Mouse (Mus musculus) layer of hippocampus, adult 11-12 months (tissue): ENCODE measurements around the gene Dll4.

Experiments used
- DNase-seq: peaks from one replicate; pipeline ENCODE4 v3.0.0; 2022; ENCODE audit warnings: low spot score

The Dll4 gene

GRCm38 (mm10) chr2:119325568-119326143, at the start of gene Dll4:
Gene Dll4 (plus strand): TSS chr2:119325784.
- DNase-seq, result no peak

GRCm38 (mm10) chr2:119276926-119277325, 48.7 kb upstream of the Dll4 start:
- no peak for DNase-seq

GRCm38 (mm10) chr2:119277810-119278209, 47.8 kb upstream of the Dll4 start:
- no peak for DNase-seq

- DNase-seq, result no peak
Measured at GRCm38 (mm10) chr2:119281899-119282565, 43.6 kb upstream of the Dll4 start.

GRCm38 (mm10) chr2:119287372-119287771, 38.2 kb upstream of the Dll4 start:
- no peak for DNase-seq

GRCm38 (mm10) chr2:119288270-119288882, 37.2 kb upstream of the Dll4 start, which contains the start of gene Vps18:
Gene Vps18 (plus strand): TSS chr2:119288740.
- peak; percentile 98 for DNase-seq

- DNase-seq, result no peak
Measured at GRCm38 (mm10) chr2:119289014-119289416, 36.6 kb upstream of the Dll4 start.

GRCm38 (mm10) chr2:119292281-119292680, 33.3 kb upstream of the Dll4 start:
- no peak for DNase-seq

- no peak for DNase-seq
Measured at GRCm38 (mm10) chr2:119292852-119293251, 32.7 kb upstream of the Dll4 start.

- DNase-seq, result no peak
Measured at GRCm38 (mm10) chr2:119293311-119293710, 32.3 kb upstream of the Dll4 start.

- no peak for DNase-seq
Measured at GRCm38 (mm10) chr2:119293776-119294390, 31.7 kb upstream of the Dll4 start.

- DNase-seq, result no peak
Measured at GRCm38 (mm10) chr2:119294411-119294810, 31.2 kb upstream of the Dll4 start.

- DNase-seq, result no peak
Measured at GRCm38 (mm10) chr2:119296756-119297155, 28.8 kb upstream of the Dll4 start.

GRCm38 (mm10) chr2:119297506-119297905, 28.1 kb upstream of the Dll4 start:
- DNase-seq, result no peak

GRCm38 (mm10) chr2:119298330-119298729, 27.3 kb upstream of the Dll4 start:
- DNase-seq, result peak; percentile 64

- DNase-seq, result no peak
Measured at GRCm38 (mm10) chr2:119298839-119299238, 26.7 kb upstream of the Dll4 start.

GRCm38 (mm10) chr2:119299981-119300818, 25.4 kb upstream of the Dll4 start:
- peak; percentile 57 for DNase-seq

GRCm38 (mm10) chr2:119300819-119301493, 24.6 kb upstream of the Dll4 start:
- DNase-seq, result no peak

GRCm38 (mm10) chr2:119302876-119303275, 22.7 kb upstream of the Dll4 start:
- DNase-seq, result no peak

GRCm38 (mm10) chr2:119304391-119304790, 21.2 kb upstream of the Dll4 start:
- no peak for DNase-seq

GRCm38 (mm10) chr2:119304798-119305208, 20.8 kb upstream of the Dll4 start:
- DNase-seq, result no peak
